Mouse (Mus musculus): Measurements from ENCODE around the gene Tac2. TPM values are rescaled to one million over a fixed set of nuclear protein-coding genes. Genes with fewer than 3 reads are reported as not detected.

Gene Tac2
- total and polyA plus RNA-seq, 3 experiments = 0.32 TPM; not detected in 2

DNA sequence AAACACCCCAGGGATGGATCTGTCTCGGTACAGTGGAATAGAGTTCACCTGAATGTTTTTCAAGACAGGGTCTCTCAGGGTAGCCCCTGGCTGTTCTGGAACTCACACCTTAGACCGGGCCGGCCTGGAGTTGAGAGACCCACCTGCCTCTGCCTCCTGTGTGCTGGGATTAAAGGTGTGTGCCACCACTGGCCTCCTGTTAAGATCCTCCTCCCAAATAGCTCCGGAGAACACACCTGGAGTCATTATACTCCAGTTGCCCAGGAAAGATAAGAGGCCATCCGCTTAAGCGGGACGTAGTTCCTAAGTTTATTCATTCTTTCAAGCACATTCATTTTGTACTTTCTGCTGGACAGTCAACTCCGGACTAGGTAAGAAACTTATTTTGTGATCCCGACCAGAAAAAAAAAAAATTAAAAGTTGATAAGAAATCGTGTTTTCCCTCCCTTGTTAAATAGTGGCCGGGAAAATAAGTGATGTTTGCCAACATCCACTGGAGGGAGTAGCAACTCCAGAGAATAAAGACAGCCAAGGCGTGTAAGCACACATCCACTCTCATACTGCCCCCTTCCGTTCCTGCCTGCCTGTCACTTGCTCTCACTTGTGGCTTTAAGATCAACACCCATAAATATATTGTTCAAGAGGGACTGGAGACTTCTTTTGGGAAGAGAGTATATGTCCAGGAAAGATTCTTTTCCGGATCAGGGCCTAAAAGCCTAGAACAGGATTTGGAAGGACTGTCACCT, 46.5 kb upstream of the Tac2 start (continued):
- TF ChIP-seq UBTF (IDR thresholded peaks at IDR 0.05; ENCODE audit: borderline replicate concordance, insufficient read depth, low read depth, low read length) (no peak), GATA1 (IDR thresholded peaks at IDR 0.05; ENCODE audit: low read depth, low read length) (0 out of 2 replicates have a peak, but pooled peaks have one; percentile 27)

DNA sequence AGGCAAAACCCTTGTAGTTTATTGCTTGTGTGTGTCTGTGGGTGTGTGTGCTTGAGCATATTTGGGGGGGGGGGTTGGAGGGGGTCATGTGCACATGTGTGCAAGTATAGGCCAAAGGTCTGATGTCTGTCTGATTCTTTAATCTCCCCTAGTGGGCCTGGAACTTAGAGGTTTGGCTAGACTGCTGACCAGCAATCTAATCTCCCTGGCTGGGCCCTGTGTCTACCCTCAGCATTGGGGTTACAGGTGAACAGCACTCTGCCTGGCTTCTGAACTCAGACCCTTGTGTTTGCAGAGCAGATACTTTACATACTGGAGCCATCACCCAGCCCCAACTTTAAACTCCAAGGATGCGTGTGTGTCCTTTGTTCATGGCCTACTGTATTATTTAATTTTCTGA, 45.1 kb upstream of the Tac2 start:
- H3K27me3 ChIP-seq (ENCODE audit: control insufficient read depth in 1 of 2, insufficient read depth in 2 of 2, low read length in 2 of 2) = no peaks in the 10 kb centered on the region
- no peak overlapping the region for H3K9ac ChIP-seq (ENCODE audit: control insufficient read depth, low read depth, low read length, poor library complexity, severe bottlenecking)
- H3K4me3 ChIP-seq (ENCODE audit: control insufficient read depth in 1 of 2, insufficient read depth in 1 of 2, low read depth in 2 of 2, low read length in 2 of 2) = no peak overlapping the region
- no peak for DNase-seq (ENCODE audit: low read depth, low spot score)
- H3K4me1 ChIP-seq (ENCODE audit: control insufficient read depth in 1 of 2, insufficient read depth in 2 of 2, low read length in 2 of 2) = no peaks in the 10 kb centered on the region; a peak in 1 of 4 replicates
- no peaks in the 10 kb centered on the region for H3K36me3 ChIP-seq (ENCODE audit: control insufficient read depth in 1 of 2, insufficient read depth in 2 of 2, low read length in 2 of 2)
- no peak for TF ChIP-seq POLR2AphosphoS5 (IDR thresholded peaks at IDR 0.05; ENCODE audit: borderline replicate concordance, low read depth, low read length)
- TF ChIP-seq TCF12 (IDR thresholded peaks at IDR 0.05; ENCODE audit: low read depth, low read length) = no peak
- TF ChIP-seq USF2 (IDR thresholded peaks at IDR 0.05; ENCODE audit: borderline replicate concordance in 1 of 2, insufficient read depth in 1 of 2, low read depth in 1 of 2, low read length in 2 of 2) = no peak
- no peak for TF ChIP-seq RCOR1 (IDR thresholded peaks at IDR 0.05; ENCODE audit: low read depth, low read length)
- no peak for TF ChIP-seq SMC3 (IDR thresholded peaks at IDR 0.05; ENCODE audit: low read depth, low read length)
- TF ChIP-seq BHLHE40 (IDR thresholded peaks at IDR 0.05; ENCODE audit: borderline replicate concordance, low read depth, low read length) = no peak
- no peak for TF ChIP-seq E2F4 (IDR thresholded peaks at IDR 0.05; ENCODE audit: borderline replicate concordance, low read depth, low read length)
- no peak for TF ChIP-seq ZC3H11A (IDR thresholded peaks at IDR 0.05; ENCODE audit: low read depth, low read length)
- TF ChIP-seq TAL1 (IDR thresholded peaks at IDR 0.05; ENCODE audit: low read length) = no peak
- no peak for TF ChIP-seq POLR2A (IDR thresholded peaks at IDR 0.05; ENCODE audit: control insufficient read depth in 1 of 2, insufficient read depth in 1 of 2, low read depth in 1 of 2, low read length in 2 of 2, poor library complexity in 1 of 2)
- no peaks in the 10 kb centered on the region for H3K9me3 ChIP-seq (replicated peaks; ENCODE audit: insufficient read depth, low read length)
- peaks cover 7% of the 10 kb centered on the region for H3K79me2 ChIP-seq (ENCODE audit: control insufficient read depth, insufficient read depth, low read length, poor library complexity)
- H3K27ac ChIP-seq (ENCODE audit: control insufficient read depth, low read depth, low read length) = no peak overlapping the region

DNA sequence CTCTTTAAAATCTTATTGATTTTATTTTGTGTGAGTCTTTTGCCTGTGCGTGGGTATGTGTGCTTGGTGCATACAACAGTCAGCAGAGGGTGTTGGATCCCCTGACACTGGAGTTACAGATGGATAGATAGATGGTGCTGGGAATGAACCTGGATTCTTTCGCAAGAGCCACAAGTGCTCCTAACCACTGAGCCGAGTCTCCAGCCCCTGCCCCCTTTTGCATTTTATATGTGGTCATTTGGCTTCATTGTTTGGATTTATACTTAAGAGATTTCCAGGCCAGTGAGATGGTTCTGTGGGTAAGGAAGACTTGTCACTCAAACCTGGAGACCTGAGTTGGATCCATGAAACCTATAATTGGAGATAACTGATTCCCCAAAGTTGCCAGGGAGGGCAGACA, 44.4 kb upstream of the Tac2 start:
- Histone ChIP-seq H3K9me3 (replicated peaks; ENCODE audit: insufficient read depth, low read length) (no peaks in the 10 kb centered on the region), H3K36me3 (ENCODE audit: control insufficient read depth in 1 of 2, insufficient read depth in 2 of 2, low read length in 2 of 2) (no peaks in the 10 kb centered on the region), H3K27ac (ENCODE audit: control insufficient read depth, low read depth, low read length) (no peak overlapping the region), H3K4me1 (ENCODE audit: control insufficient read depth in 1 of 2, insufficient read depth in 2 of 2, low read length in 2 of 2) (no peaks in the 10 kb centered on the region; a peak in 1 of 4 replicates), H3K4me3 (ENCODE audit: control insufficient read depth in 1 of 2, insufficient read depth in 1 of 2, low read depth in 2 of 2, low read length in 2 of 2) (no peak overlapping the region), H3K79me2 (ENCODE audit: control insufficient read depth, insufficient read depth, low read length, poor library complexity) (peaks cover 7% of the 10 kb centered on the region), H3K27me3 (ENCODE audit: control insufficient read depth in 1 of 2, insufficient read depth in 2 of 2, low read length in 2 of 2) (no peaks in the 10 kb centered on the region), H3K9ac (ENCODE audit: control insufficient read depth, low read depth, low read length, poor library complexity, severe bottlenecking) (no peak overlapping the region)
- TF ChIP-seq JUND (IDR thresholded peaks at IDR 0.05; ENCODE audit: low read depth, low read length) (no peak), MAX (IDR thresholded peaks at IDR 0.05; ENCODE audit: low read length) (no peak), KAT2A (conservative IDR thresholded peaks at IDR 0.05; ENCODE audit: low read depth, low read length) (no peak), EP300 (IDR thresholded peaks at IDR 0.05; ENCODE audit: low read depth in 1 of 2, low read length in 2 of 2) (no peak), ZKSCAN1 (IDR thresholded peaks at IDR 0.05; ENCODE audit: low read depth, low read length) (no peak), BHLHE40 (IDR thresholded peaks at IDR 0.05; ENCODE audit: borderline replicate concordance, low read depth, low read length) (no peak), GATA1 (IDR thresholded peaks at IDR 0.05; ENCODE audit: low read depth, low read length) (no peak), TAL1 (IDR thresholded peaks at IDR 0.05; ENCODE audit: low read length) (no peak), RCOR1 (IDR thresholded peaks at IDR 0.05; ENCODE audit: low read depth, low read length) (no peak), MEF2A (IDR thresholded peaks at IDR 0.05; ENCODE audit: extremely low read depth, insufficient replicate concordance, low read depth, low read length, poor library complexity, severe bottlenecking) (no peak)
- no peak for DNase-seq (ENCODE audit: low read depth, low spot score)
